Mouse (Mus musculus) small intestine, adult 2 months (tissue): ENCODE measurements at regions not wholly inside any gene's neighbourhood (a gene's known extent, or its start where the extent isn't known, plus 50 kb on each side); places are given as distances from the start of the nearest gene placed in this dataset.

Experiments
- CTCF ChIP-seq: fragments of 200-500 bp; IDR thresholded peaks from 2 replicates; pipeline ENCODE4 v1.5.1; 2012; ENCODE audit warnings: low read depth, mild to moderate bottlenecking, control low read depth, inconsistent platforms, low read length, moderate library complexity, mixed read lengths; ENCODE audit not compliant: insufficient replicate concordance, insufficient read length; ENCODE audit errors: extremely low read depth
- POLR2A ChIP-seq: fragments of 200-500 bp; IDR thresholded peaks from 2 replicates; pipeline ENCODE4 v1.6.1; 2012; ENCODE audit warnings: low read depth, mild to moderate bottlenecking, control low read depth, inconsistent platforms, low read length, moderate library complexity

DNA sequence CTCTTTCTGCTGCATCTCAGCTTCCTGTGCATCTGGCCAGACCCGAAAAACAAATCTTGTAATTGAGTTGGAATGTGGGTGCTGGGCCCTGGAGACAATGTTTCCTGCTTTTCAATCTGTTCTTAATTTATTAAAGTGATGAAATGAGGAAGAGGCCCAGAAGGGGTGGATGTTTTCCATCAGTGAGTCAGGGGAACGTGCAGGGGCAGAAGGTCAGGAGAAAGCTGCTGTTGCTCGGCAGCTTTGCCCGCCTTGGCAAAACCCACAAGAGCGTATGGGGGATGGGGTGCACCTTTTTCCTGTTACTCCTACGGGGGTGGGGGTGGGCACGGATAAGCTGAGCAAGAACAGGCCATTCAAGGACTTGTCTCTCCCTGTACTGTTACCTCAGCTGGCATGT lies 156.2 kb downstream of the Dmrta2 start:
- no peak for TF ChIP-seq CTCF
- TF ChIP-seq POLR2A: no peak
